ENCODE assay signal across 20 mouse cellular contexts in the genomic region with DNA sequence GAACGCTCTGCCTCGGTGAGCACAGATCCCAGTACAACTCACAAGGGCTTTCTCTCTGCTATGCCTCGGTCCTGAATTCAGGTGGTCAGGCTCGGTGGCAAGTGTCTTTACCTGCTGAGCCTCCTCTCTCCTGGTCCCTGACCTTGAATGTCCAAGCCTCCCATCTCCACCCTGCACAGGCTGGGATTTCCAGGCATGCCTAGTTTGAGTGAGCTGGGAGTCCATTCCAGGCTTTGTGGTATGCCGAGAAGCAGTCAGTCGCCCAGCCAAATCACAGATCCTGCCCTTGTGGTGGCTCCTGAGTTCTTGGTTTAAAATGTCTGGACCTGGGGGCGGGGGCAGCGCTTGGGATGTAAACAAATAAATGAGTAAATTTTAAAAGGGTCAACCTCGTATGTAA. TPM values are rescaled to one million over a fixed set of nuclear protein-coding genes. Genes with fewer than 3 reads are reported as not detected.
A peak's percentile ranks its signal among the peaks of the same experiment; 100 is the strongest.
DNase-seq lines count a peak whose midpoint lies in the region; ATAC-seq and TF ChIP-seq lines count a peak whose summit lies in the region.
"Had no signal": no experiment of that assay in that cellular context is flagged by ENCODE, and none has a peak within 500 bp of the region (broad histone marks: within the 10 kb centered on the region; RNA-seq: fewer than 3 reads in every experiment).

No protein-coding gene starts in this region.

- no peak overlapping the region for H3K4me2 ChIP-seq in hindbrain, embryonic 11.5 days (replicated peaks; ENCODE audit: low read depth, low read length)
- peak overlapping the region; percentile 38 for H3K4me2 ChIP-seq in hindbrain, embryonic 16.5 days (ENCODE audit: low read length)
- peak overlapping the region; percentile 14; the same call in 1 of the 2 replicates for H3K4me2 ChIP-seq in neural tube, embryonic 14.5 days (ENCODE audit: low read depth, low read length)
- H3K4me2 ChIP-seq: limb, embryonic 13.5 days; stomach, embryonic 15.5 days had no signal

- no peak for DNase-seq in hindbrain, embryonic 10.5 days (ENCODE audit: low spot score)
- DNase-seq in hindbrain, embryonic 11.5 days (ENCODE audit: low spot score), result no peak
- peak; percentile 46 to 49 for DNase-seq in cerebellum, postnatal 36 days
- no peak for DNase-seq in left cerebral cortex, adult 9 months (ENCODE audit: low spot score in 2 of 2)
- DNase-seq in embryonic facial prominence, embryonic 10.5 days (ENCODE audit: low spot score), result no peak
- no peak for DNase-seq in gastrocnemius, adult 2 months
- DNase-seq: embryo, embryonic 11 days; heart, adult 18-20 months; kidney, postnatal 25 days; layer of hippocampus, postnatal 36 days; lung, postnatal 36 days; thymus, postnatal 14 days had no signal

- ATAC-seq in hindbrain, embryonic 11.5 days (ENCODE audit: low FRiP score), result no peak
- ATAC-seq in hindbrain, embryonic 16.5 days, result no peak
- ATAC-seq in neural tube, embryonic 14.5 days (ENCODE audit: low read depth), result no peak
- ATAC-seq: CD4-positive, CD25-positive, alpha-beta regulatory T cell, adult 4 months; intestine, postnatal 0 days had no signal

- no peak for TF ChIP-seq CTCF in gastrocnemius, adult 2 months (IDR thresholded peaks at IDR 0.05)

- H3K9ac ChIP-seq in hindbrain, embryonic 11.5 days (ENCODE audit: low read depth, low read length), result no peak overlapping the region
- no peak overlapping the region for H3K9ac ChIP-seq in hindbrain, embryonic 16.5 days (ENCODE audit: low read depth, low read length)
- H3K9ac ChIP-seq in neural tube, embryonic 14.5 days (replicated peaks; ENCODE audit: low read depth, low read length), result no peak overlapping the region
- H3K9ac ChIP-seq: limb, embryonic 13.5 days; stomach, embryonic 15.5 days had no signal

- H3K4me3 ChIP-seq in hindbrain, embryonic 10.5 days, result no peak overlapping the region
- H3K4me3 ChIP-seq in hindbrain, embryonic 11.5 days (ENCODE audit: low read depth, low read length), result no peak overlapping the region
- H3K4me3 ChIP-seq in hindbrain, embryonic 16.5 days (ENCODE audit: low read length), result no peak overlapping the region
- no peak overlapping the region for H3K4me3 ChIP-seq in neural tube, embryonic 14.5 days (ENCODE audit: low read depth, low read length)
- H3K4me3 ChIP-seq in embryonic facial prominence, embryonic 10.5 days, result no peak overlapping the region
- H3K4me3 ChIP-seq in gastrocnemius, adult 2 months, result no peak overlapping the region
- H3K4me3 ChIP-seq: limb, embryonic 13.5 days; stomach, embryonic 15.5 days had no signal

- H3K27me3 ChIP-seq in hindbrain, embryonic 10.5 days (ENCODE audit: insufficient read depth, poor library complexity, severe bottlenecking), result peaks cover 34% of the 10 kb centered on the region
- peaks cover 6% of the 10 kb centered on the region; the same call in 1 of the 2 replicates for H3K27me3 ChIP-seq in hindbrain, embryonic 11.5 days (ENCODE audit: control insufficient read depth, insufficient read depth, low read length)
- no peaks in the 10 kb centered on the region for H3K27me3 ChIP-seq in hindbrain, embryonic 16.5 days (replicated peaks; ENCODE audit: control insufficient read depth, insufficient read depth, low read length)
- no peaks in the 10 kb centered on the region; the same call in 1 of the 2 replicates for H3K27me3 ChIP-seq in neural tube, embryonic 14.5 days (ENCODE audit: control insufficient read depth, insufficient read depth, low read length)
- peaks cover 44% of the 10 kb centered on the region for H3K27me3 ChIP-seq in embryonic facial prominence, embryonic 10.5 days (replicated peaks; ENCODE audit: low read depth, poor library complexity, severe bottlenecking)

- whole genome bisulfite sequencing in hindbrain, embryonic 10.5 days, result 61% methylated on average over 9 of the region's 9 CpGs
- WGBS in hindbrain, embryonic 11.5 days, result 64% methylated on average over 9 of the region's 9 CpGs
- WGBS in hindbrain, embryonic 16.5 days, result 53% methylated on average over 9 of the region's 9 CpGs
- 64% methylated on average over 9 of the region's 9 CpGs for WGBS in neural tube, embryonic 14.5 days
- WGBS in embryonic facial prominence, embryonic 10.5 days, result 63% methylated on average over 9 of the region's 9 CpGs

- H3K4me1 ChIP-seq in hindbrain, embryonic 10.5 days (replicated peaks), result peaks cover 62% of the 10 kb centered on the region
- peaks cover 5% of the 10 kb centered on the region; the same call in 1 of the 2 replicates for H3K4me1 ChIP-seq in hindbrain, embryonic 11.5 days (replicated peaks; ENCODE audit: control insufficient read depth, insufficient read depth, low read length)
- peaks cover 32% of the 10 kb centered on the region for H3K4me1 ChIP-seq in hindbrain, embryonic 16.5 days (ENCODE audit: control insufficient read depth, insufficient read depth, low read depth, low read length)
- H3K4me1 ChIP-seq in neural tube, embryonic 14.5 days (ENCODE audit: control insufficient read depth, insufficient read depth, low read length), result peaks cover 26% of the 10 kb centered on the region
- peaks cover 39% of the 10 kb centered on the region for H3K4me1 ChIP-seq in embryonic facial prominence, embryonic 10.5 days

- no peaks in the 10 kb centered on the region for H3K9me3 ChIP-seq in hindbrain, embryonic 10.5 days
- no peaks in the 10 kb centered on the region for H3K9me3 ChIP-seq in hindbrain, embryonic 11.5 days (ENCODE audit: control insufficient read depth, low read length)
- H3K9me3 ChIP-seq in hindbrain, embryonic 16.5 days (ENCODE audit: control insufficient read depth, low read length), result no peaks in the 10 kb centered on the region
- no peaks in the 10 kb centered on the region for H3K9me3 ChIP-seq in neural tube, embryonic 14.5 days (ENCODE audit: control insufficient read depth, low read length)
- H3K9me3 ChIP-seq in embryonic facial prominence, embryonic 10.5 days, result no peaks in the 10 kb centered on the region
- H3K9me3 ChIP-seq: limb, embryonic 13.5 days; stomach, embryonic 15.5 days had no signal

- H3K36me3 ChIP-seq in hindbrain, embryonic 10.5 days, result 0 out of 2 replicates have a peak, but pooled peaks cover 7% of the 10 kb centered on the region
- H3K36me3 ChIP-seq in hindbrain, embryonic 11.5 days (ENCODE audit: control insufficient read depth, insufficient read depth, low read length), result no peaks in the 10 kb centered on the region
- H3K36me3 ChIP-seq in hindbrain, embryonic 16.5 days (ENCODE audit: control insufficient read depth, insufficient read depth, low read length), result no peaks in the 10 kb centered on the region
- no peaks in the 10 kb centered on the region for H3K36me3 ChIP-seq in neural tube, embryonic 14.5 days (ENCODE audit: control insufficient read depth, insufficient read depth, low read length)
- H3K36me3 ChIP-seq in embryonic facial prominence, embryonic 10.5 days (replicated peaks), result no peaks in the 10 kb centered on the region
- H3K36me3 ChIP-seq: limb, embryonic 13.5 days; stomach, embryonic 15.5 days had no signal

- intact Hi-C loops in gastrocnemius, adult 2 months (cut with DNase I), result no loop called here

- H3K27ac ChIP-seq in hindbrain, embryonic 10.5 days, result peak overlapping the region; percentile 67; the same call in 1 of the 2 replicates
- H3K27ac ChIP-seq in hindbrain, embryonic 11.5 days (ENCODE audit: low read depth, low read length), result no peak overlapping the region
- H3K27ac ChIP-seq in hindbrain, embryonic 16.5 days (ENCODE audit: low read depth, low read length), result no peak overlapping the region
- H3K27ac ChIP-seq in neural tube, embryonic 14.5 days (ENCODE audit: low read depth, low read length), result no peak overlapping the region
- no peak overlapping the region for H3K27ac ChIP-seq in embryonic facial prominence, embryonic 10.5 days (replicated peaks)
- no peak overlapping the region for H3K27ac ChIP-seq in gastrocnemius, adult 2 months
- H3K27ac ChIP-seq: limb, embryonic 13.5 days; stomach, embryonic 15.5 days had no signal

RNA-seq across cellular contexts. Expression of gene Elavl3, which starts 4.5 kb away (rescaled TPM):
- 22.7 and 57.1 TPM in 2 replicates for polyA plus RNA-seq in hindbrain, embryonic 10.5 days (2016; fragmentation: Nextera tagmentation; extraction: Ambion mirVana)
- polyA plus RNA-seq in hindbrain, embryonic 11.5 days (2014; fragmentation: Nextera tagmentation; extraction: Ambion mirVana), result 72.9 and 85.2 TPM in 2 replicates
- 77.8 and 80.4 TPM in 2 replicates for polyA plus RNA-seq in hindbrain, embryonic 16.5 days (2015; fragmentation: Nextera tagmentation; extraction: Ambion mirVana)
- polyA plus RNA-seq in neural tube, embryonic 14.5 days (2014; fragmentation: Nextera tagmentation; extraction: Ambion mirVana), result 132 and 146 TPM in 2 replicates
- 8.2 and 10.1 TPM in 2 replicates for polyA plus RNA-seq in embryonic facial prominence, embryonic 10.5 days (2016; fragmentation: Nextera tagmentation; extraction: Ambion mirVana)
- total RNA-seq in gastrocnemius, adult 2 months (2021), result not detected
- polyA plus RNA-seq: heart, postnatal 0 days had no signal

RNA-seq across cellular contexts. Expression of gene Gm49318, which starts 23.7 kb away (rescaled TPM):
- not detected in 2 replicates for polyA plus RNA-seq in hindbrain, embryonic 10.5 days (2016; fragmentation: Nextera tagmentation; extraction: Ambion mirVana)
- 0.56 TPM in 1 of 2 replicates, not detected in the other for polyA plus RNA-seq in hindbrain, embryonic 11.5 days (2014; fragmentation: Nextera tagmentation; extraction: Ambion mirVana)
- not detected in 2 replicates for polyA plus RNA-seq in hindbrain, embryonic 16.5 days (2015; fragmentation: Nextera tagmentation; extraction: Ambion mirVana)
- polyA plus RNA-seq in neural tube, embryonic 14.5 days (2014; fragmentation: Nextera tagmentation; extraction: Ambion mirVana), result not detected in 2 replicates
- not detected in 2 replicates for polyA plus RNA-seq in embryonic facial prominence, embryonic 10.5 days (2016; fragmentation: Nextera tagmentation; extraction: Ambion mirVana)
- total RNA-seq in gastrocnemius, adult 2 months (2021), result not detected
- polyA plus RNA-seq: CD4-positive, CD25-positive, alpha-beta regulatory T cell, adult 4 months; heart, postnatal 0 days; intestine, postnatal 0 days; limb, embryonic 13.5 days; liver, embryonic 16.5 days; stomach, embryonic 15.5 days had no signal

RNA-seq across cellular contexts. Expression of gene Zfp653, which starts 23.8 kb away (rescaled TPM):
- polyA plus RNA-seq in hindbrain, embryonic 10.5 days (2016; fragmentation: Nextera tagmentation; extraction: Ambion mirVana), result 11.1 and 15.4 TPM in 2 replicates
- 8.1 and 9.2 TPM in 2 replicates for polyA plus RNA-seq in hindbrain, embryonic 11.5 days (2014; fragmentation: Nextera tagmentation; extraction: Ambion mirVana)
- 16.6 and 16.7 TPM in 2 replicates for polyA plus RNA-seq in hindbrain, embryonic 16.5 days (2015; fragmentation: Nextera tagmentation; extraction: Ambion mirVana)
- polyA plus RNA-seq in neural tube, embryonic 14.5 days (2014; fragmentation: Nextera tagmentation; extraction: Ambion mirVana), result 13.5 and 14.2 TPM in 2 replicates
- 9.1 and 10.2 TPM in 2 replicates for polyA plus RNA-seq in embryonic facial prominence, embryonic 10.5 days (2016; fragmentation: Nextera tagmentation; extraction: Ambion mirVana)
- 1 to 10 TPM; 4.3 to 4.4 TPM for total RNA-seq in gastrocnemius, adult 2 months (2021)

RNA-seq across cellular contexts. Expression of gene Ecsit, which starts 37.9 kb away (rescaled TPM):
- 42.6 and 45.5 TPM in 2 replicates for polyA plus RNA-seq in hindbrain, embryonic 10.5 days (2016; fragmentation: Nextera tagmentation; extraction: Ambion mirVana)
- 32.4 and 38.4 TPM in 2 replicates for polyA plus RNA-seq in hindbrain, embryonic 11.5 days (2014; fragmentation: Nextera tagmentation; extraction: Ambion mirVana)
- polyA plus RNA-seq in hindbrain, embryonic 16.5 days (2015; fragmentation: Nextera tagmentation; extraction: Ambion mirVana), result 60.9 and 62.3 TPM in 2 replicates
- 56.8 and 64.2 TPM in 2 replicates for polyA plus RNA-seq in neural tube, embryonic 14.5 days (2014; fragmentation: Nextera tagmentation; extraction: Ambion mirVana)
- polyA plus RNA-seq in embryonic facial prominence, embryonic 10.5 days (2016; fragmentation: Nextera tagmentation; extraction: Ambion mirVana), result 38.6 and 41.7 TPM in 2 replicates
- 10 to 100 TPM; 84.5 to 96.6 TPM for total RNA-seq in gastrocnemius, adult 2 months (2021)

RNA-seq across cellular contexts. Expression of gene Prkcsh, which starts 44.7 kb away (rescaled TPM):
- polyA plus RNA-seq in hindbrain, embryonic 10.5 days (2016; fragmentation: Nextera tagmentation; extraction: Ambion mirVana), result 115 and 120 TPM in 2 replicates
- 84.6 TPM in 2 replicates for polyA plus RNA-seq in hindbrain, embryonic 11.5 days (2014; fragmentation: Nextera tagmentation; extraction: Ambion mirVana)
- polyA plus RNA-seq in hindbrain, embryonic 16.5 days (2015; fragmentation: Nextera tagmentation; extraction: Ambion mirVana), result 93.7 and 97.3 TPM in 2 replicates
- 74.1 and 77.5 TPM in 2 replicates for polyA plus RNA-seq in neural tube, embryonic 14.5 days (2014; fragmentation: Nextera tagmentation; extraction: Ambion mirVana)
- polyA plus RNA-seq in embryonic facial prominence, embryonic 10.5 days (2016; fragmentation: Nextera tagmentation; extraction: Ambion mirVana), result 107 and 115 TPM in 2 replicates
- total RNA-seq in gastrocnemius, adult 2 months (2021), result 10 to 100 TPM; 27.8 to 32.6 TPM

Comparison
In these comparisons a context has a peak if more than half of its experiments do, and no peak if none do; other contexts are left out.
1. DNase-seq: peak in cerebellum, postnatal 36 days (2 of 2); none in hindbrain, embryonic 10.5 days (single experiment), hindbrain, embryonic 11.5 days (single experiment), left cerebral cortex, adult 9 months (0 of 2), embryonic facial prominence, embryonic 10.5 days (single experiment) and gastrocnemius, adult 2 months (single experiment).